Mouse (Mus musculus): ENCODE measurements around the gene Nfya.

Gene Nfya

DNA sequence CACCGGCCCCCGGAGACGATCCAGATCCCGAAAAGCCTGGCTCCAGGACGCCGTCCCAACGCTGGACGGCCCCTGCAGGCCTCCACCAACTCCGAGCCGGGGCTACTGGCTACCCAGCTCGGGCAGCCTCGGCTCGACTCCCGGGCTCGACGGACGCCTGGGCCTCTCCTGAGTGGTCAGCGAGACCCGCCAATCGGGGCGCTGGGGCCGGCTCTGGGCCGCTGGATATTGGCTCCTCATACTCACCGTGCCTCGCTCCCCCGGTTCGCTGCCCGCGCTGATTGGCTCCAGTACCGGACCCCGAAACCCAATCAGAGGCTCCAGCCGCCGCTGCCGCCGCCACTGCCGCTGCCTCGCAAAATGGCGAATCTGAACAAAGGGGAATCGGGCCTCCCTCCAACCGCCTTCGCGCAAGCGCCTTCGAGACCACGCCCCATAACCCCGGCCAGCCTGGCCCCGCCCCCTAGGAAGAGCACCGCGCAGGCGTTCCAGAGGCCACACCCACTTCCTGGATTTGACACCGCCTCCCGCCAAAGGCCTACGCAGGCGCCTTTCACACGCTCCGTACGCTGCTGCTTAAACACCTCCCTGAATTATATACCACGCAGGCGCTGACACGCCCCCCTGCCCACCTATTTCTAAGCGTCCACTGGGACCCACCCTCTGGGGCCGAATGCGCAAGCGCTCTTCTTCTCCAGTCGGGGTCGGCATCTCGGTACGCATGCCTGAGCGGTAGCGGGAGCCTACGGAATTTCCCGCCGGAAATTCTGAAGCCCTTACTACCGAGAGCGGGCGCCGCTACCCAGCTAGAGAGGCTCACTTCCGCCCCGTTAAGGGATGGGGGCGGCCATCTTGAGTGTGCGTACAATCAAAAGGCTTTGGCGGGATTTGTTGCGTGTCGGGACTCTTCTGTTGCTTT lies at the start of gene Nfya, which contains the start of gene Oard1:
Gene Nfya (minus strand): TSS at position 527 of the 919 bp plus-strand sequence.
Gene Oard1 (plus strand): TSS at position 635 of the 919 bp plus-strand sequence.
- DNase-seq (ENCODE audit: low spot score in 2 of 2): peak; percentile 99 to 100

DNA sequence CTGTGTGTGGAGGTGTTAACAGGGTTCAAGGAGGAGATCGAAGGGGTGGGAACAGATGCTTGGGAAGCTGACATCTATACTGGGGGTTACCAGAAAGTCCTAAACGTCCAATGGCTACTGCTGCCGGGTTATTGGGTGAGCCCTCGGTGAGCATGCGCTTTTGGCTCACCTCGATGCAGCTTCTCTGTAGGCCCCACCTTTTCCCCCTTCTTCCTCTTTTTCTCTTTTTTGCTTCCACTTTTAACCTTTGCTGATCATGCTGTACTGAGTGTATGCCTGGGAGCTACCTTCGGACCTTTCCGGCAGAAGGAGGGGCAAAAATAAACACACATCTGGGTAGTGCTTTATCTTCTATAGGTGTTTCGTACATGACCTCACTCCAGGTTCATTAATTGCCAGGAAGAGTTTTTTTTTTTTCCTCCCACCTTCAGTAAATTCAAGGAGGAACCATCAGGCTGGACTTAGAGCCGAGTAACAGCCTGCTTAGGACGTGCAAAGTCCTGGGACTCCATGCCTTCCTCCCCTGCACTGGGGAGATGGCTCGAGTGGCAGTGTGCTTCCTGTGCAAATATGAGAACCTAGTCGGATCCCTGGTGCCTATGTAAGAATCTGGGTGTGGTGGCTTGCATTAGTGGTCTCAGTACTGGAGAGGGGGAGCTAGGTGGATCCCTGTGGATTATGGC lies 48.4 kb upstream of the Nfya start:
- DNase-seq (ENCODE audit: low spot score in 2 of 2): no peak

DNA sequence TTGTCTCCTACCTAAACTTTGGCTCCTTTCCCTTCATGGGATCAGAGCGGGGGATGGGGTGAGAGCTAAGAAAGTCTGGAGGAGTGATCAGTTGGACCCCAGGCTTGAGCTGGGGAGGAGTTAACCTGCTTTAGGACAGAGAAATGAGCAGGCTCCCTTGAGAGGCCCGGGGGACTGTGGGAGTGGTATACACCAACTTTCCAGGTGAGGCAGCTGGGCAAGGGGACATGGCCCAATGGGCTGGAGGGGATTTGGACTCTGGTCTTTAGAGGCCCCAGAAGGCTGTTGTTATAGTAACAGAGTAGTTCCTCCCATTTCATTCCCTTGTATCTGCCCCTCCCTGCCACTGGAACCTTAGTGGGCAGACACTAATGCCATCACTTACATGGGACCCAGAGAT lies 46.2 kb upstream of the Nfya start:
- DNase-seq (ENCODE audit: low spot score in 2 of 2): no peak

DNA sequence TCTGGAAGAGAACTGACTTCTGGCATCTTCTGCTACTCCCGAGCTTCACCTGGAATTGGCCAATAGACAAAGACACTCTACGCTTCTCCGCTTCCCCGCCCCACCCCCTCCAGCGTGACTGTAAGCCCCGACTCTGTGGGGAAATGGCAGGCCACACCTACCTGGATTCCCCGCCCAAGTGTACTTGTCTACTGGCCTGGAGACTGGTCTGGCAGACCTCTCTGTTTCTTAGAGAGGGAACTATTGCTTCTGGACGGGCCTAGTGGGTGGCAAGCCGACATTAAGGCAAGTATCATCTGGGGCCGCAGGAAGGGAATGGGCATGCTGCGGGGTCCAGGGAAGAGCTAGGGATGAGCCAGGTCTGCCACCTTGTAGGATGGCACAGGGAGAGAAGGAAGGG lies 45.0 kb upstream of the Nfya start, which contains the start of gene Unc5cl:
Gene Unc5cl (plus strand): TSS at position 214 of the 400 bp plus-strand sequence.
- no peak for DNase-seq (ENCODE audit: low spot score in 2 of 2)

DNA sequence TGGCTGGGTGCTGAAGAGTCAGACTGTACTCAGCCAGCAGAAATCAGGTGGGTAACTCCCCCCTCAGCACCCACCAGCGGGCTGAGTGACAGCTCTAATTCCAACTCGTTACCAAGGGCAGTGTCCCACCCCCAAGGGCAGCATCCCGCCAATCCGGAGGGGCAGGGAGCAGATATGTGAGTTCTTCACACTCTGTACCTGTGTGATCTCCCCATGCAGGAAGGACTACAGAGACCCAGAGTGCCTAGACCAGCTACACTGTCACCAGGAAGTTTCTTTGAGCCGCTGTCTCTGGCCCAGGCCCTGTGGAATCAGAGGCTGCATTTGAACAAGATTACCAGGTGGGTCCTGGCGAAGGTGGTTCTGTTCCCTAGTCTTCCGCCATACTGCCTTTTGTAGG lies 44.5 kb upstream of the Nfya start:
- DNase-seq (ENCODE audit: low spot score in 2 of 2): no peak

DNA sequence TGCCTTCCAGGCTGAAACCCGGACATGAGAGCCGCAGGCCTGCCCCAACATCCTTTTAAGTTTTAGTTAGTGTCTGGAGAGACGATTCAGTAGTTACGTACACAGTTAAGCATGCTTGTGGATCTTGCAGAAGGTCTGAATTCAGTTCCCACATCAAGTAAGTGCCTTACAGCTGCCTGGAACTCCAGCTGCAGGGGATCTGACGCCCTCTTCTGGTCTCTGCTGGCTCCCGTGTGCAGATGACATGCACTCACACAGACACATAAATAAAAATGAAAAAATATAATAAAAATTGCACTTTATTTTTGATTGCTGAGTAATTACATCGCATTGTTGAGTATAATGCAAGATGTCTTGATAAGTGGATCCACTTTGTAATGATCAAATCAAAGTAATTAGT lies 43.8 kb upstream of the Nfya start:
- no peak for DNase-seq (ENCODE audit: low spot score in 2 of 2)

DNA sequence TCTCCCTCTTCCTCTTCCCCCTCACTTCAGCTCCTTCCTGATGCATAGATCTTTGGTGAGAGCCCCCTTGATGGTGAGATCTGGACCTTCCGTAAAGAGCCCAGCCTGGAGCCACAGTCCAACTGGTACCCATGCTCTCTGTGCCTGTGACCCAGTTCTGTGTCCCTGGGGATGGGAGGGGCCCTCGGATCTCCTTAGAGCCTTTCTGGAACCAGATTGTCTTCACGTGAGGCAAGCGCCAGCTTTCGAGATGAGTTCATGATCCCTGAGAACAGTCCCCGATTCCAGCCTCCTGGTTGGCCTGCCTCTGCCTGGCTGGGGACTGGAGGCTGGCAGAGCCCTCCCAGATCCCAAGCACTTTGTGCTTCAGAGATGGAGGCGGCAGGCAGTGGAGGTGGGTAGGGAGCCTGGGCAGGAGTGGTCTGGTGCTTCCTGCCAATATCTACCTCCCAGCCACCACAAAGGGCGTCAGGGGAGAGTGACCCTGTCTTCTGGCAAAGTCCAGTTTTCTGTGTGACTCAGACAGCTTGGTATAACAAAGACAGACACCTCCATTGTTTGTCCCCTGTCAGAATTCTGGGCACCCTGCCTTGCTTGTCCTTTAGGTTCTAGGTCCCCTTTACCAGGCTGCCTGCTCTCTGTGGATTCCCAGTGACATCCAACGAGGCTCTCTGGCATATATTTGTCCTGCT lies 42.2 kb upstream of the Nfya start:
- DNase-seq (ENCODE audit: low spot score in 2 of 2): no peak

DNA sequence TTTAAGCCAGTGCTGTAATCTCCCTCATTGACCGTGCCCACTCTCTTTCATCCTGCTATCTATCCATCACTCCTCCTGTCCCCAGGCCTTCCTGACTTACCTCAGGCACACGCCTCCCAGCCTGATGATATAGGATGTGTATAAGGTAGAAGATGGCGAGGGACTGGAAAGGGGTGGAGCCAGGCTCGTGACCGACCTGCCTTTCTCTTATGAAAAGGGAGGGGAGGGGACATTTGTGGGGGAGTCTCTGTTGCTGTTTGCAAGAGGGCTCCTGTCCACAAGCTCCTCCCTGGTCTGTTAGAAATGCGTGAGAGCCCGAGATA lies 41.6 kb upstream of the Nfya start, which contains the start of gene Tspo2:
Gene Tspo2 (minus strand): TSS at position 170 of the 323 bp plus-strand sequence.
- DNase-seq (ENCODE audit: low spot score in 2 of 2): no peak

DNA sequence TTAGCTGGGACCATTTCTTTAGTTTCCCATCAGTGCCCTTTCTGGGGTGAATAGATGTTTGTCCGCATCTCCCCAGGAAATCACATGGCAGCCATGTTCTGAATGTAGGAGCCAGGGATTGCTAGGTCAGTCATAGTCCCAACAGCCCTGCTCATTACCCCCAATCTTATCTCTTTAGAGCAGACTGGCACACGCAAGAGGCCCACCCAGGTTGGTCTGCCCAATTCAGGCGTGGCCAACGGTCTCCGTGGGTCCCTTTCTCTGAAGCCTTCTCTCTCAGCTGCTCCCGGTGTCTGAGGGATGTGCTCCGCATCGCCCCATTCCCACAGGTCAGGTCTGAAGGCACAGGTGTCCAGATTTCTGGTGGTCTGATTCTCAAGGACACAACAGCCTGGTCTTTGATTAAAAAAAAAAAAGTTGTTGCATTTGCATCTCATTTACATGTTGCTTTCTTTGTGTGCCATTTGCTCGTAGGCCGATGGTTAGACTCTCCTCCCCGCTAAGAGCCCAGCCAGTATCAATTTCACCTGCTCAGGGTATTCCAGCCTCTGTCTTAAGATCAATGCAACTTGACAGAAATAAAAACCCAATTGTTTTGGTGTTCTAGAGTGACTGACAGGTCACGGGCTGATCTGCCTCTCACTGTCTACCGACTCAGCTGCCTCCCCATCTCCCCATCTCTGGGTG lies 41.1 kb upstream of the Nfya start:
- no peak for DNase-seq (ENCODE audit: low spot score in 2 of 2)

DNA sequence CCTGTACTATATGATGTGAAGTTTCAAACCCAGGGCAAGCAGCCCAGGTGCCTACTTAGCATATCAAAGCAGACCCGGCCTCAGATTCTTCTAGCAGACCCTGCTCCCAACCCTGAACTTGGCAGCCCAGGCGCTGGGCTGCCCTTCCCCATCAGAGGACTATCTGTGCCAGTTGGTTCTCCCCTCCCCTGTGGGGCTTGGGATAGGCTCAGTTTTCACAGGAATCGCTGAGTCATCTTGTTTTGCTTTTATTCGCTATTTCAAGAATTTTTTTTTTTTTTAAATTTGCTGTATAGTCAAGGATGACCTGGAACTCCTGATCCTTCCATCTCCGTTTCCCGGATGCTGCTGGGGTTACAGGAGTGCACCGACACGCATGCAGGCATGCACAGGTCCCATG lies 38.0 kb upstream of the Nfya start:
- DNase-seq (ENCODE audit: low spot score in 2 of 2): no peak

DNA sequence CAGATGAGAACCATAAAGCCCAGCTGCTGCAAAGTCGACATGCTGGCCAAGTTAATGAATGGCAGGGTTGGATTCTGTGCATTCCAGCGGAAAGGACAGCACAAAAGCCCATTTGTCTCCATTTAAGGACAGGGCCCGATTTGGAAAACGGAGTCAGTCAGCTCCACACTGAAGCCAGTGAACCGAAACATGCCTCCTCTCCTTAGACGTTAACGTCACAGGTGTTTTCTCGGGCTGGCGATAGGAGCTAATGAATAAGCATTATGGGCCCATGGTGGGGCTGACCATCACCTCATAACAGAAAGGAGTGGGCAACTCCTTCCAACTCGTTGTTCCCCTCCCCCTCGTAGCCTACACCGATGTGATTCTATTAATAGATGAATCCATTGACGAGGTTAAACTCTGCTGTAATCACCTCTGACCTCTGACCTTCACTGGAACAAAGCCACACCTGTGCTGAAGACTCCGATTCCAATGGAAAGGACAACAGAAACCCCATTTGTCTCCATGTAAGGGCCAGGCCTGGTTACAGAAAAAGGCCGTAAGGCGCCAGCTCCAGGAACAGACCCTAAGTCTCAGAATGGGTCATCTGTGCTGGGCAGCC lies 33.9 kb upstream of the Nfya start:
- DNase-seq (ENCODE audit: low spot score in 2 of 2): no peak

DNA sequence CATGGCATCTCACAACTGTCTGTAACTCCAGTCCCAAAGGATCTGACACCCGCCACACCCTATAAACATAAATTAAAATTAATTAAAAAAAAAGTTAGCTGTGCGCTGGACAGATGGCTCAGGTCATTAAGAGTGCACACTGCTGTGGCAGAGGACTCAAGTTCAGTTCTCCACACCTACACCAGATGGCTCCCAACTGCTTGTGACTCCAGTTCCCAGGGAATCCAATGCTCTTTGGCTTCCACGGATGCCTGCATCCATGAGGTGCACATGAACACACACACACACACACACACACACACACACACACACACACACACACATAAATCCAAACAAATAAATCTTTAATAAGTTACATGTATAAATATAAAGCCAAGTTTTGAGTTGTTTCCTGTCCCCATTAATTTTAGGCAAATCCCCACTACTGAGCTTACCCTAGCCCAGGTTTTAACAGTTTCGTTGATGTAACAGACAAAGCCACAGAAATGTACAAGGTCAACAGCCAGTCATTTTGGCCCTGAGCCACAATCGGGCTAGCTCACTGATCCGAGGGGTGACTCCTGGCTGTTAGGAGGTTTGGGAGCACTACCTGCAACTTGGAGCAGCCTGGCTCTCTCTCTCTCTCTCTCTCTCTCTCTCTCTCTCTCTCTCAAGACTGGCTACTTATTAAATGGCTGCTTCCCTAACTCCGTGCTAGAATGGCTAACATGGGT lies 33.2 kb upstream of the Nfya start:
- no peak for DNase-seq (ENCODE audit: low spot score in 2 of 2)

DNA sequence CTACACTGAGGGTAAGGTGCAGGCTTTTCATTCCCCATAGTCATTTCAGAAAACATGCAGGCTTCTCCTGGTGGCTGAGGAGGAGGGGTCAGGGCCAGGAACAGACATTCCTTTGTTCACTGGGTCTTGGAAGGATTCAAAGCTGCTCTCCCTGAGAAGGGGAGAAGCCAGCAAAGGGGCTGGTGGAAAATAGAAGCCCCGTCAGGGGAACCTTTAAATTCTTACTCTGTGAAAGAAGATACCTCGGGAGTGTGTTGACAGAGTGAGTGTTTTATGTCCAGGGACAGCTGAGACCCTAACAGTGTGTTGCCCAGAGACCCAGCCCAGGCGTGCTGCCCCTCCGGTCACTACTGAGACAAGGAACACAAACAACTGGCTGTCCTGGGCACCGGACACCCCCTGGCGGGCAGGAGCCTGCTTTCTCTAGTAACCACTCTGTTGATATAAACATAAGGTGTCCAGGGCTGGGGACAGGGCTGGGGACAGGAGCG lies 27.8 kb upstream of the Nfya start:
- DNase-seq (ENCODE audit: low spot score in 2 of 2): no peak

DNA sequence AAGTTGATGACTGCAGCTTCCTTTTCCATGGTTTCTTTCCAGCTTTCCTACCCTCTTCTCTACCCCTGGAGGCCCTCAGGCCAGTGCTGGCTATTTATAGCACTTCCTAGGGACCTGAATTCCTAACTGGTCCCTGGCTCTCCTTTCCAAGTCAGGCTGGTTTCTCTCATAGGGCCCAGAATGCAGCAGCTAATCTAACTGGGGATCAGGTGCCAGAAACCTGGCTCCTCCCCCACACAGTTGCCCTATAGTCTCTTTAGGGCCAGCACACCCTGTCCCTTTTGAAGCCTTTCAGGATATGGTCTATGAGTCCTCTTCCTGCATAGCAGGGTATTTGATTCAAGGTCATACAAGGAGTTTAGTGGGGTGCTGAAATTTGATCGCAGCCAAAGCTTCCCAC lies 26.8 kb upstream of the Nfya start:
- DNase-seq (ENCODE audit: low spot score in 2 of 2): no peak

DNA sequence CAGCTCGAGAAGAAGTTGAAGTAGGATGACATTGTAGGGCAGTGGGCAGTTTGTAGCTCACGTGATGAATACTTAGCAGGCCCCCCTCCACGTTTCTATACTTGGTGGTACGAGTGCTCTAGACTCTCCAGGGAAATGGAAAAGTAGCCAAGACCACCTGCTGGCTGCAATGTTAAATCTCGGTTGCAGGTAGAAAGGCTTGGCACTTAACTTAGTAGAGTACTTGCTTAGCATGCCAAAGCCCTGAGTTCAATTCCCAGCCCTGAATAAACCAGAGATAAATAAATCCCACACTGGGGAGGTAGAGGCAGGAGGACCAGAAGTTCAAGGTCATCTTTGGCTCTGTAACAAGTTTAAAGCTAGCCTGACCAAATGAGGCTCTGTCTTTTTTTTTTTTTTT lies 24.8 kb upstream of the Nfya start:
- DNase-seq (ENCODE audit: low spot score in 2 of 2): no peak

DNA sequence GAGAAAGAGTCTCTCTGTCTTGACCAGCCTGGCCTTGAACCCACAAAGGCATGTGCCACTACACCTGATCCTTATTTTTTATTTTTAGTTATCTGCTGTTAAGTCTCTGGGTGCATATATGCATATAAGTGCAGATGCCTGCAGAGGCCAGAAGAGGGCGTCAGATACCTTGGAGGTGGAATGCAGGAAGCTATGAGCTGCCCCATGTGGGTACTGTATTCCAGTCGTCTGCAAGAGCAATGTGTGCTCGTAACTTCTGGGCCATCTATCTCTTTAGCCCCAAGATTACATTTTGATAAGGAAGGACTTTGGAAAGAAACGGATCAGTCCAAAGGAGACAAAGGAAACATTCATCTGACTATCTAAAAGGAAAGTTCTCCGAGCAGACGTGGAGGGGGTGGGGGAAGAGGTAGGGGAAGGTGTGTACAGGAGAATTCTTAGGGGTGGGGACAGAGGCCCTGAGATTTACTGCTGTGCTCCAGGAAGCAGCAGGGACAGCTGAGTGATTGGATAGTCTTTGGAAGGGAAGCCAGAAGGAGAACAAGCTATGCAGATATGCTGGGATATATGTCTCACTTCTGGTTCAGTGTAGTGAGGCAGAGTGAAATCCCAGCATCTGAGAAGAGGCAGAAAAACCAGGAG lies 24.1 kb upstream of the Nfya start:
- no peak for DNase-seq (ENCODE audit: low spot score in 2 of 2)

DNA sequence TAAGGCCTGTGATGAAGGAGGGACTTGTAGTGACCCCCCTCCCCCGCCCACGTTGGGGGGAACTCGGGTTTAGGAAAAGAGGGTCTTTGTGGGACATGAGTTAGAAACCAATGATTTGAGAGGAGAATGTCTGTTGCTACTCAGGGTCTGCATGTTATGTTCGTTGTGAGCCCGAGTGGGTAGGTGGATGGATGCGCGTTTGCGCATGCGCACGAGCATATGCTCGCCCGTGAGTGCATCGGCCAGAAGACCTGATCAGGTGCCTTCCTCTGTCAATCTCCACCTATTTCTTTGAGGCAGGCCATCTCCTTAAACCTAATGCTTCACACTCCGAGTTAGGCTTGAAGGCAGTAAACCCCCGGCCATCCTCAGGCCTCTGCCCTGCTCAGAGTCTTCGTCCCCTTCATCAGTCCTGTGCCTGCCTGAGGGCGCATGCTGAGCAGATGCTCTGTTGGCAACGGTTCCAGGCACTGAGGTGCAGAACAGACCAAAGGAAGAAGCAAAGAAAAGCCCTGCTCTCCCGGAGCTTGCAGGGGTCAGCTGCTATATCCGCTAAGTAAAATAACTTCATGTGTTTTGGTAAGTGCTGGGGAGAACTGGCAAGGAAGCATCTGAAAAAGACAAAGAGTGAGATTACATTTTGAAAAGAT lies 23.4 kb upstream of the Nfya start:
- DNase-seq (ENCODE audit: low spot score in 2 of 2): no peak

DNA sequence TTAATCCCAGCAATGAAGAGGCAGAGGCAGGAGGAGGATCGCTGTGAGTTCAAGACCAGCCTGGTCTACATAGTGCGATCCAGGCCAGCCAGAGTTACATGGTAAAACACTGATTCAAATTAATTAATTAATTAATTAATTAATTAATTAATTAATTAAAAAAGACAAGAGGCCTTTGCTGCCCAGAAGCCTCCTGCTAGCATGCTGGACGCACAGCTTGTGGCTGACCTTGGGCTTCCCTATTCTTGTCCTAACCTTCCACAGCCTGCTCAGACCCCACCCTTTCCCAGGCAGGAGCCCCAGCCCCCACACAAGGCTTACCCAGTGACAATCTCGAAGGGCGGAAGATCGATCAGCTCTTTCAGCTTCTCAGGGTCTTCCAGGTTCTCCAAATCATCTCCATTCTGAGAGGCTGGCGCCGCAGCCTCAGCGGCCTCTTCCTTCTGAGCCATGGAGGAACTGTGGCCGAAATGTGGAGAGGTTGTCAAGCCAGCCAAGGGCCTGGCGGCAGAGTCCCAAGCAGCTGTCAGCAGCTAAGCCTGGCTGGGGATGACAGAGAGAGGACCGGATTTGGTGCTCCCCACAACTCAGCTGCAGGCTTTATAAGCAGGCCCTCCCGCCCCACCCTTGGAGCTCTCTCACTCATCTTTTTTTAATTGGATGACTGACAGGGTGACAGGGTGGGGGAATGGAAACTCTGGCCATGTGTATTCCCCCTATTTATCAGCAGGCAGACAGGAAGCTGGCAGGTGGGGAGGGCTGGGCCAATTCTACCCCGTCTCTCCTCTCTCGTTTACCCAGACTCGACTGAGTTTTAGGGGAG lies 22.7 kb upstream of the Nfya start, which contains the start of gene Apobec2:
Gene Apobec2 (minus strand): TSS at position 773 of the 823 bp plus-strand sequence.
- no peak for DNase-seq (ENCODE audit: low spot score in 2 of 2)

DNA sequence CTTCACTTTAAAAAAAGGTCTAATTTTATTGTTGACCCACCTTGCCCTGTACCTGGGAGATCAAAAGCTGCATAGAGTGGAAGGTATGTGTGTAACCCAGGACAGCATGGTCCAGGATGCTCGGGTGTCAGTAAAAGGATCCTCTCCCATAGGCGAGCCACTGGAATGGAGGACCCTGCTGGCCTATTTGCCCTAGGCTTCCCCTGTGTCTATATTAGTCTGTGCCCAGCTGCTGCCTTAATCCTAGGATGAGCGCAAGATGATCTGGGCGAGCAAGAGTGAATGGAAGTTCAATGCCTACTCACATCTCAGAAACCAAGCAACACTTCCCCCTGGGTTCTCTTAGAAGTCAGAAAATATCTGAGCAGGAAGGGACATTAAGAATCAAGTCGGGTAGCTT lies 21.3 kb upstream of the Nfya start:
- no peak for DNase-seq (ENCODE audit: low spot score in 2 of 2)
